ENCODE assay signal across 11 mouse cellular contexts in genomic region chr17:48700591-48700990, GRCm38 (mm10).
DNase-seq lines count a peak whose midpoint lies in the region; ATAC-seq and TF ChIP-seq lines count a peak whose summit lies in the region.
"Had no signal": no experiment of that assay in that cellular context is flagged by ENCODE, and none has a peak within 500 bp of the region (broad histone marks: within the 10 kb centered on the region; RNA-seq: fewer than 3 reads in every experiment).

No protein-coding gene starts in this region.

- H3K27ac ChIP-seq in forebrain, embryonic 10.5 days: no peak overlapping the region
- no peak overlapping the region for H3K27ac ChIP-seq in forebrain, embryonic 12.5 days
- no peak overlapping the region for H3K27ac ChIP-seq in layer of hippocampus, adult 2 months
- H3K27ac ChIP-seq in embryonic facial prominence, embryonic 14.5 days (replicated peaks; ENCODE audit: low read depth, low read length): no peak overlapping the region
- H3K27ac ChIP-seq in gastrocnemius, adult 2 months: no peak overlapping the region
- H3K27ac ChIP-seq: hindbrain, embryonic 13.5 days had no signal

- intact Hi-C loops in gastrocnemius, adult 2 months (cut with DNase I): no loop called here

- no peaks in the 10 kb centered on the region for H3K27me3 ChIP-seq in forebrain, embryonic 10.5 days (ENCODE audit: poor library complexity, severe bottlenecking)
- H3K27me3 ChIP-seq in forebrain, embryonic 12.5 days: no peaks in the 10 kb centered on the region
- no peaks in the 10 kb centered on the region for H3K27me3 ChIP-seq in embryonic facial prominence, embryonic 14.5 days (replicated peaks; ENCODE audit: control insufficient read depth, insufficient read depth, low read length)
- H3K27me3 ChIP-seq: hindbrain, embryonic 13.5 days had no signal

- H3K36me3 ChIP-seq in forebrain, embryonic 10.5 days (replicated peaks): no peaks in the 10 kb centered on the region
- no peaks in the 10 kb centered on the region for H3K36me3 ChIP-seq in forebrain, embryonic 12.5 days (replicated peaks)
- no peaks in the 10 kb centered on the region for H3K36me3 ChIP-seq in embryonic facial prominence, embryonic 14.5 days (ENCODE audit: control insufficient read depth, insufficient read depth, low read length)
- H3K36me3 ChIP-seq: hindbrain, embryonic 13.5 days had no signal

- H3K4me3 ChIP-seq in forebrain, embryonic 10.5 days: no peak overlapping the region
- H3K4me3 ChIP-seq in forebrain, embryonic 12.5 days (replicated peaks): no peak overlapping the region
- H3K4me3 ChIP-seq in layer of hippocampus, adult 2 months: no peak overlapping the region
- no peak overlapping the region for H3K4me3 ChIP-seq in embryonic facial prominence, embryonic 14.5 days (ENCODE audit: low read depth, low read length)
- no peak overlapping the region for H3K4me3 ChIP-seq in gastrocnemius, adult 2 months
- H3K4me3 ChIP-seq: hindbrain, embryonic 13.5 days had no signal

- DNase-seq in forebrain, embryonic 10.5 days (ENCODE audit: extremely low spot score, low spot score): peak; percentile 16
- DNase-seq in layer of hippocampus, adult 2 months (ENCODE audit: low spot score in 2 of 2): no peak
- no peak for DNase-seq in layer of hippocampus, postnatal 25 days (ENCODE audit: extremely low spot score in 1 of 2, low spot score in 1 of 2)
- DNase-seq in ES-CJ7 (ENCODE audit: low read depth, low spot score) (peak; percentile 68), adipocyte (ENCODE audit: low spot score) (no peak)
- peak; percentile 7 for DNase-seq in embryonic facial prominence, embryonic 14.5 days (ENCODE audit: low spot score)
- no peak for DNase-seq in gastrocnemius, adult 2 months
- DNase-seq: B cell, adult 2 months; gastrocnemius, postnatal 36 days had no signal

- H3K4me2 ChIP-seq in forebrain, embryonic 12.5 days: no peak overlapping the region
- no peak overlapping the region for H3K4me2 ChIP-seq in embryonic facial prominence, embryonic 14.5 days (ENCODE audit: low read depth, low read length)
- H3K4me2 ChIP-seq: hindbrain, embryonic 13.5 days had no signal

- TF ChIP-seq CTCF in layer of hippocampus, adult 2 months (conservative IDR thresholded peaks at IDR 0.05): peak; percentile 48
- TF ChIP-seq CTCF in gastrocnemius, adult 2 months (IDR thresholded peaks at IDR 0.05): no peak

- no peaks in the 10 kb centered on the region for H3K4me1 ChIP-seq in forebrain, embryonic 10.5 days
- no peaks in the 10 kb centered on the region for H3K4me1 ChIP-seq in forebrain, embryonic 12.5 days
- no peaks in the 10 kb centered on the region for H3K4me1 ChIP-seq in embryonic facial prominence, embryonic 14.5 days (ENCODE audit: control insufficient read depth, insufficient read depth, low read length)
- H3K4me1 ChIP-seq: hindbrain, embryonic 13.5 days had no signal

- no peak for ATAC-seq in forebrain, embryonic 12.5 days (ENCODE audit: low FRiP score)
- ATAC-seq in embryonic facial prominence, embryonic 14.5 days (ENCODE audit: low read depth): peak; percentile 18; the same call in 1 of the 2 replicates

- WGBS in forebrain, embryonic 10.5 days: 39% methylated on average over 10 of the region's 10 CpGs
- 33% methylated on average over 10 of the region's 10 CpGs for WGBS in forebrain, embryonic 12.5 days
- WGBS in embryonic facial prominence, embryonic 14.5 days: 34% methylated on average over 10 of the region's 10 CpGs

- no peak overlapping the region for H3K9ac ChIP-seq in forebrain, embryonic 12.5 days
- no peak overlapping the region for H3K9ac ChIP-seq in embryonic facial prominence, embryonic 14.5 days (ENCODE audit: low read depth, low read length)
- H3K9ac ChIP-seq: hindbrain, embryonic 13.5 days had no signal

- H3K9me3 ChIP-seq in forebrain, embryonic 10.5 days: peaks cover 3% of the 10 kb centered on the region; the same call in 1 of the 2 replicates
- 0 out of 2 replicates have a peak, but pooled peaks cover 4% of the 10 kb centered on the region for H3K9me3 ChIP-seq in forebrain, embryonic 12.5 days
- H3K9me3 ChIP-seq in embryonic facial prominence, embryonic 14.5 days (ENCODE audit: control insufficient read depth, low read length): peaks cover 4% of the 10 kb centered on the region; the same call in 1 of the 2 replicates

Comparison
In these comparisons a context has a peak if more than half of its experiments do, and no peak if none do; other contexts are left out.
1. DNase-seq: peak in forebrain, embryonic 10.5 days (single experiment), ES-CJ7 (single experiment) and embryonic facial prominence, embryonic 14.5 days (single experiment); none in layer of hippocampus, adult 2 months (0 of 2), layer of hippocampus, postnatal 25 days (0 of 2), gastrocnemius, adult 2 months (single experiment) and adipocyte (single experiment).